Mouse (Mus musculus) hindbrain, embryonic 13.5 days (tissue): ENCODE data around the gene Fgf15. TPM values are rescaled to one million over a fixed set of nuclear protein-coding genes. Genes with fewer than 3 reads are reported as not detected.

ENCODE experiments used
- ATAC-seq: fragments of 200-750 bp; cut with Nextera tagmentation; 2 replicates; pipeline ENCODE4 v1.8.0; 2017; ENCODE audit warnings: moderate TSS enrichment; ENCODE audit not compliant: low FRiP score
- H3K27ac ChIP-seq: fragments of 300-500 bp; sonication (generic); 2 replicates; pipeline ENCODE4 v1.5.1; 2015; ENCODE audit warnings: inconsistent platforms, mild to moderate bottlenecking, moderate library complexity
- H3K27me3 ChIP-seq: fragments of 300-500 bp; sonication (generic); 2 replicates; pipeline ENCODE4 v1.6.1; 2015; ENCODE audit warnings: mild to moderate bottlenecking, inconsistent platforms
- H3K36me3 ChIP-seq: fragments of 300-500 bp; sonication (generic); 2 replicates; pipeline ENCODE4 v1.6.1; 2015; ENCODE audit warnings: mild to moderate bottlenecking, inconsistent platforms
- H3K4me1 ChIP-seq: fragments of 300-500 bp; sonication (generic); replicated peaks from 2 replicates; pipeline ENCODE4 v1.6.1; 2015; ENCODE audit warnings: inconsistent platforms
- H3K4me2 ChIP-seq: fragments of 300-500 bp; sonication (generic); 2 replicates; pipeline ENCODE4 v1.6.1; 2015; ENCODE audit warnings: inconsistent platforms, mild to moderate bottlenecking, moderate library complexity
- H3K4me3 ChIP-seq: fragments of 300-500 bp; sonication (generic); 2 replicates; pipeline ENCODE4 v1.5.1; 2015; ENCODE audit warnings: mild to moderate bottlenecking, inconsistent platforms
- H3K9ac ChIP-seq: fragments of 300-500 bp; sonication (generic); 2 replicates; pipeline ENCODE4 v1.6.1; 2015; ENCODE audit warnings: mild to moderate bottlenecking, inconsistent platforms
- H3K9me3 ChIP-seq: fragments of 300-500 bp; sonication (generic); 2 replicates; pipeline ENCODE4 v1.6.1; 2016; ENCODE audit warnings: inconsistent platforms
- WGBS: fragments of 180-500 bp; shearing (Covaris S2); methylation state at CpG from one replicate; pipeline ENCODE4 v1.1.7; 2015; 5-methylcytosine and 5-hydroxymethylcytosine counted together
- polyA plus RNA-seq: library from polyadenylated mRNA; unstranded; fragments of >200 nt; fragmentation: Nextera tagmentation; extraction: Ambion mirVana; gene quantifications from 2 replicates; pipeline ENCODE4 v1.2.1, GENCODE M21; 2015

Gene Fgf15
- polyA plus RNA-seq, 1 experiment from 2014 or later = 66.5 TPM

DNA sequence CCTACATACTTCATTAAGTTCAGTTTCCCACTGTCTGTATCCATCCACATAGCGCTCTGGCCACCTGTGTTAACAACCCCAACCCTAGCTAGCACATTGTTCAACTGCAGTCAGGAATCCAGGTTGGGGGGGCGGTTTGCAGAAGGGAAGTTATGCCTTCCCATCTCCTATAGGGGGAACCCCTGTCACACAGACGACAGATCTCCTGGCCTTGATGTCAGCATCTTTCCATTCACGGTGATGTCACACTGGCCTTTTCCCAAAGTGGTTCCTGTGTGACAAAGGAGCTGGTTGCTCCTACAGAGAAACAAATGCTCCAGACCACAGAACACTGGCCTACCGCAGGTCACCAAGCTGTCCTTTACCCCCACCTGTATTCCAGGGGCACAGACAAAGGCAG, 39.2 kb downstream of the Fgf15 start:
- H3K9me3 ChIP-seq = no peaks in the 10 kb centered on the region
- H3K27me3 ChIP-seq = peaks cover 29% of the 10 kb centered on the region
- WGBS = 59% methylated on average over 5 of the region's 5 CpGs
- no peak for ATAC-seq
- H3K4me3 ChIP-seq = no peak overlapping the region
- H3K9ac ChIP-seq = peak overlapping the region; percentile 20; the same call in 1 of the 2 replicates
- peaks cover 52% of the 10 kb centered on the region for H3K4me1 ChIP-seq
- no peak overlapping the region for H3K27ac ChIP-seq
- peaks cover 18% of the 10 kb centered on the region for H3K36me3 ChIP-seq
- H3K4me2 ChIP-seq = no peak overlapping the region

DNA sequence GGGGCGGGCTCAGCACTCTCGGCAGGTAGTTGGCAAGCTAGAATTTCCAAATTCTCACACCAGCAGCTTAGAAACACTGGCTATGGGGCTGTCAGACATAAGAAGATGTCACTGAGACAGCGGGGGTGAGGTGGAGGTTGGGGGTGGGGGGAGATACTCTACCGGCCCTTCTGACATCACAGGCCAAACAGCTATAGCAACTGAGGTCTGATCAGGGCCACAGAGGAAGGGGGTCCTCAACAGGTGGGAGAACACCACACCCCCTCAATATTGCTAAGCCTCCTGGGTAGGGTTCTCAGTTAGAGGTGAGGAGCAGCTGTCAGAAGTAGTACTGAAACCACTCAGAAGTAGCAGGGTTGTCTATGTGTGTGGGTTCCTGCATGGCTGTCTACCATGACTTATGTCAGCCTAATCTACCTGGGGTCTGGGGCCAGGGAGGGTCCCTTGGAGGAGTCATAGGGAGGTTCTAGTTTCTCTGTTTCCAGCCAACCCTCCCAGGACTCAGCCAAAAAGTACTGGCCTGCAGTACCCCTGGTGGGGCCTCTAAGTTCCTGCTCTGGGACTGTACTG, 40.1 kb downstream of the Fgf15 start:
- Histone ChIP-seq H3K9me3 (no peaks in the 10 kb centered on the region), H3K4me2 (peak overlapping the region; percentile 91; the same call in 1 of the 2 replicates), H3K36me3 (peaks cover 17% of the 10 kb centered on the region), H3K27ac (no peak overlapping the region), H3K4me3 (no peak overlapping the region), H3K4me1 (peaks cover 57% of the 10 kb centered on the region), H3K9ac (0 out of 2 replicates have a peak overlapping the region, but pooled peaks have one; percentile 20), H3K27me3 (peaks cover 38% of the 10 kb centered on the region)
- 86% methylated on average over 4 of the region's 4 CpGs for WGBS
- ATAC-seq = no peak

DNA sequence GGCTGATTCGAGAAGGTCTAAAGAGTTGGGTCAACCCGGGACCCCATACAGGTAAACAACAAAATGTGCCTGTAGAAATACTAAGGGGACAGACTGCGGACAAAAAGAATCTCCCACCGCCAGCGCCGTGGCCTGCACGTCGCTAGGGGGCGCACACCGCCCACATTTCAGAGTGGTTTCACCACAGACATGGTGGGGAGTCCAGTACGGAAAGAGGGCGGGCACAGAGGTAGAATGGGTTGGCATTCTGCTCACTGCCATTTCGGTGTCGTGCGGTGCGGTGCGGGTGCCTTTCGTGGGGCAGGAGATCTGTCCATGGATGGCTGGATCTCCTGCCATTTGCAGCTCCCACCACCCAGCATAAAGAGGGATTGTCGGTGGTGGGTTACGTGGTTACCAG, 41.2 kb downstream of the Fgf15 start:
- Histone ChIP-seq H3K9me3 (no peaks in the 10 kb centered on the region), H3K4me1 (peaks cover 68% of the 10 kb centered on the region), H3K36me3 (peaks cover 15% of the 10 kb centered on the region), H3K9ac (peak overlapping the region; percentile 75), H3K27me3 (peaks cover 49% of the 10 kb centered on the region), H3K4me3 (peak overlapping the region; percentile 51), H3K4me2 (peak overlapping the region; percentile 91), H3K27ac (no peak overlapping the region)
- WGBS = 3% methylated on average over 20 of the region's 20 CpGs
- ATAC-seq = peak; percentile 25

DNA sequence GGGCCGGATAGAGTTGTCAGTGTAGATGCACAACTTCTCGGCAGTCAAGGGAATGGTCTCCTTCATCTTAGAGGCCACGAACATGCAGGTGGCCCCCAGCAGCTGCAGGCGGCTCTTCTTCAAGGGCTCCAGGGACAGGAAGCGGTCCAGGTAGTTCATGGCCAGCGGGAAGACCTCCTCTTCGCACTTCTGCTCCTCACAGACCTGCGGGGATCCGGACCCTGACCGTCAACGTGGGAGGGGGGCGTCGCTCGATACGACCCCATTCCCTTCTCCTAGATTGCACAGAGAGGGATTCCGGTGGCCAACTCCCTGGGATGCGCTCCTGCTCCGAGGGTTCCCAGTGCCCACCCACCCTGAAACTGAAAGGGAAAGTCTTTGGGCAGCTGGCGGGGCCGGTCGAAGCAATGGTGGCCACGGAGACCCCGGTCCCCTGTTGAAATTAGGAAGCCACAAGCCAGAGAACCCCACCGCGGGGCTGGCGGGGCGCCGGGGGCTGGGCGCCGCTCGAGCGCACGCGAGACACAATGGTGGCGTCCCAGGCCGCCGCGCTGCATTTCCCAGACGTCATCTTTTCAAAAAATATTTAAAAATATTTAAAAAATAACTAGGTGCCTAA, 41.7 kb downstream of the Fgf15 start:
- Histone ChIP-seq H3K4me1 (peaks cover 74% of the 10 kb centered on the region), H3K4me2 (peak overlapping the region; percentile 91), H3K9me3 (no peaks in the 10 kb centered on the region), H3K4me3 (peak overlapping the region; percentile 51), H3K9ac (peak overlapping the region; percentile 75), H3K27ac (no peak overlapping the region), H3K36me3 (peaks cover 12% of the 10 kb centered on the region), H3K27me3 (peaks cover 54% of the 10 kb centered on the region)
- no peak for ATAC-seq
- under 1% methylated on average over 39 of the region's 39 CpGs for WGBS

DNA sequence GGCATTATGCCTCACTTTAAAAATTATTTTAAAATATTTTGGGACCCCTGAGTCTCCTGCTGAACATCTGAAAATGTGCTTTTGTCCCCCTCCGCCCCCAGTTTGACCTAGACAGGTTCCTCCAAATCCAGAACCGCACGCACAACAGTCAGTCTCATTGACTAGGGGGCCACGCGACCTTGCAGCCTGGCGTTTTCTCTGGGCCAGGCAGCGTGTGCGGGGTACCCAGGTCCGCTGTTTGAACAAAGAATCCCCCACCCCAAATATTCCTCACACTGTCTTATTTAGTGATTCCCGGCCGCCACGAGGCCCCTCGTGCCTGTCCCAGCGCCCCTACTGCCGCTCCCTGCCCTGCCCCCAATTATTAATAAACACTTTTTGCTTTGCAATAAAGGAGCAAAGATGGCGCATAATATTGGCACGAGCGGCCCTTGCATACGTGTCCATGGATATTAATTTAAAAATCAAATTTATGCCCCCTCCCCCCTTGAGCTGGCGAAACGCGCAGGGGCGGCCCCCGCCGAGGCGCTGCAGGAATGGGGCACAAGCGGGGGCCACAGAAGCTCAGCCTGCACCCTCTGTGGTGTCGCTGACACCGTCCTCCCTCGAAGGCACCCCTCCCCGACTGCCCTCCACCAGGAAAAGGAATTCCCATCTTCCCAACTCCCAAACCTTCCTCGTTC, 42.5 kb downstream of the Fgf15 start:
- Histone ChIP-seq H3K27ac (peak overlapping the region; percentile 67), H3K9me3 (no peaks in the 10 kb centered on the region), H3K4me3 (peak overlapping the region; percentile 51), H3K27me3 (peaks cover 62% of the 10 kb centered on the region), H3K36me3 (0 out of 2 replicates have a peak, but pooled peaks cover 5% of the 10 kb centered on the region), H3K4me2 (peak overlapping the region; percentile 91), H3K4me1 (peaks cover 81% of the 10 kb centered on the region), H3K9ac (peak overlapping the region; percentile 75)
- under 1% methylated on average over 32 of the region's 32 CpGs for WGBS
- ATAC-seq = no peak

DNA sequence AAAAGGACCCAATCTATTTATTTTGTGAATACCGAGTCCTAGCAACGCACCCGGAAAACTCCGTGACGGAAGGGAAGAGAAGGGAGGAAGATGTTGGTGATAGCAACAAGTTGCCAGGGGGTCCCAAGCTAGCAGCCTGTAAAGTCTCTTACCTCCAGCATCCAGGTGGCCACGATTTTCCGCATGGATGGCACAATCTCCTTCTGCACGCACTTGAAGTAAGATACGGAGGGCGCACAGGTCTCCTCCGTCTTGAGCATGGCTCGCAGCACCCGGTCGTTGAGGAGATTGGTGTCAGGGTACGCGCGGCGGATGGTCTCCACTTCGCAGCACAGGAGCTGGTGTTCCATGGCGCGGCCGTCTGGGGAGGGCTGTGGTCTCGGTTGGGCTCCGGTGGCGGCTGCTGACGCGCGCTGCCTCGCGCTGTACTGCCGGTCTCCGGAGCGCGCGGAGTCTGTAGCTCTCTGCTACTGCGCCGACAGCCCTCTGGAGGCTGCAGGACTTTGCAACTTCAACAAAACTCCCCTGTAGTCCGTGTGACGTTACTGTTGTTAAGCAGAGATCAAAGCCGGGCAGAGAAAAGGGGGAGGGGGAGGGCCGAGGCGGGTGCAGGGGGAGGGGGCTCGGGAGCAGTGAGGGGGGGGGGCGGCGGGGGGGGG, 43.1 kb downstream of the Fgf15 start, which contains the start of gene Ccnd1:
Ccnd1 (minus strand) TSS at position 582 of the 659 bp plus-strand sequence.
- no peaks in the 10 kb centered on the region for H3K9me3 ChIP-seq
- ATAC-seq = peak; percentile 40
- peak within 1 kb of the TSS; percentile 51 for H3K4me3 ChIP-seq
- peaks cover 68% of the 10 kb centered on the region for H3K27me3 ChIP-seq
- H3K4me1 ChIP-seq = peaks cover 81% of the 10 kb centered on the region
- under 1% methylated on average over 40 of the region's 45 CpGs for WGBS
- H3K27ac ChIP-seq = peak within 1 kb of the TSS; percentile 67
- peak within 1 kb of the TSS; percentile 91 for H3K4me2 ChIP-seq
- no peaks in the 10 kb centered on the region for H3K36me3 ChIP-seq
- peak within 1 kb of the TSS; percentile 75 for H3K9ac ChIP-seq

DNA sequence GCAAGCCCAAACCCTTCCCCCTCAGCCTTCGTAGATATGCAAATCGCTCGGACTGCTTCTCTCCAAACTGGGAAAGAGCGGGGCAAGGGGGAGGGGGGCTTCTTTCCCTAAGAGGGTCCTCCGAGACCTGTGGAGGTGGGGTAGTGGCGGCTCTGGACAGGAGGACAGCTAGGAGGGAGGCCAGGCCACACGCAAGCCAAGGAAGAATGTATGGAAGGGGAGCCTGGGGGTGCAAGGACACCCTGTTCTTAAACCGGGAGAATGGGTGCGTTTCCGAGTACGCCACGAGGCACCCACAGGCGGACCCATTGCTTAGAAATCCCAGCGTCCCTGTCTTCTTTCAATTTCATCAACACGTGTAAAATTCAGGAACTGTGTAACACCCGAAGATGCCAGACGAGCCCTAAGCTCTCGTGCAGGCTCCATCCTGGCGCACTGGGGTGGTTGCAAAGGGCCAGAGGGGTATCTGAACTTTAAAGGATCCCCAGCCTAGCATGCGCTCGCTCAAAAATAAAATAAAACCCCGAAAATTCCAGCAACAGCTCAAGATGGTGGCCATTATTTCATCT, 43.8 kb downstream of the Fgf15 start:
- Histone ChIP-seq H3K4me3 (peak overlapping the region; percentile 51), H3K36me3 (no peaks in the 10 kb centered on the region), H3K4me1 (peaks cover 81% of the 10 kb centered on the region), H3K27me3 (peaks cover 74% of the 10 kb centered on the region), H3K9me3 (no peaks in the 10 kb centered on the region), H3K9ac (0 out of 2 replicates have a peak overlapping the region, but pooled peaks have one; percentile 1), H3K4me2 (peak overlapping the region; percentile 91), H3K27ac (peak overlapping the region; percentile 52; the same call in 1 of the 2 replicates)
- no peak for ATAC-seq
- WGBS = 0% methylated on average over 22 of the region's 22 CpGs

DNA sequence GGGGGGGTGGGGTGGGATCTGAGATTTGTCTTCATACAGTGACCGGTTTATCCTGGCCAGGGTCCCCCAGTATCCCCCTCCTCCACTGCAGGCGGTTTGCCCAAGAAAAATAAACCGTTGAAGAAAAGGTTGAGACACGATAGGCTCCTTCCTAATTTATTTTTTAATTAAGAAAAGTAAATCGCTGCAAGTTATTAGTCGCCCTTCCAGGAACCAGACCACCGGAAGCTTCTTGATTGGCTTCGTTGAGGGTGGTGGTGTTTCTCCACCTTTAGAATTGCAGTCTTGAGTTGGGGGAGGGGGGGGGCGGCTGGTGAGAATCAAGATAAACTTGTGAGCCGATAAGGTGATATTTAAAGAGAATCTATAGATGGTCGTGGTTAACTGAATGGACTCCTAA, 44.3 kb downstream of the Fgf15 start:
- Histone ChIP-seq H3K27ac (no peak overlapping the region), H3K4me2 (peak overlapping the region; percentile 91), H3K9me3 (no peaks in the 10 kb centered on the region), H3K4me3 (peak overlapping the region; percentile 51; the same call in 1 of the 2 replicates), H3K9ac (no peak overlapping the region; the same call in 1 of the 2 replicates), H3K27me3 (peaks cover 76% of the 10 kb centered on the region), H3K36me3 (no peaks in the 10 kb centered on the region), H3K4me1 (peaks cover 79% of the 10 kb centered on the region)
- under 1% methylated on average over 11 of the region's 11 CpGs for WGBS
- no peak for ATAC-seq

DNA sequence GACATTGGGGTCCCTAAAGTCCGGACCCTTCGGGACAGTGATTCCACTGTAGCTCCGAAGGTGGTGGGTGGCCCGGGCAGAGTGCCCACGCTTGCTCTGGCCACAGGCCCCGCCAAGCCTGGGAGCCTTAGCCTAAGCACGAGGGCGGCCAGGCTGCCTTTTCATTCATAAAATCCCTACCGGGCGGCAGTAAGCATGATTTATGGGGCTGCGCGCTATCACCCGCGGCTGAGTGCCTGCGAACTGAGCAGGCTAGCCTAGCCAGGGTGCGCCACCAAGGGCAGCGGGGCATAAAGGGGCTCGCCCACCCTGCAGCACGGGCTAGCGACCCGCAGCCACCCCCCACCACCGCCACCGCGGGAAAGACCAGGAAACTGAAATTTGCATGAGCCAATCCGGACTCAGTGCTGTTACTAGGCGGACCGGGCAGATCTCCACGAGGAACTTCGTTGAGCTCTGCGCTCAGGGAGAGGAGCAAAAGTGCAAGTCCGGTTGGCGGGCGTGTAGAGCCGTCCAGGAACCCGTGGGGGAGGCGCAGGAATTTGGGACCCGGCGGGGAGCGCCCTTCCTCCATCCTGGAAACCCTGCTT, 45.0 kb downstream of the Fgf15 start:
- Histone ChIP-seq H3K9ac (peak overlapping the region; percentile 60), H3K27me3 (peaks cover 76% of the 10 kb centered on the region), H3K4me1 (peaks cover 72% of the 10 kb centered on the region), H3K9me3 (no peaks in the 10 kb centered on the region), H3K4me3 (peak overlapping the region; percentile 46), H3K36me3 (no peaks in the 10 kb centered on the region), H3K27ac (peak overlapping the region; percentile 73), H3K4me2 (peak overlapping the region; percentile 91)
- ATAC-seq = peak; percentile 44
- WGBS = under 1% methylated on average over 38 of the region's 39 CpGs

DNA sequence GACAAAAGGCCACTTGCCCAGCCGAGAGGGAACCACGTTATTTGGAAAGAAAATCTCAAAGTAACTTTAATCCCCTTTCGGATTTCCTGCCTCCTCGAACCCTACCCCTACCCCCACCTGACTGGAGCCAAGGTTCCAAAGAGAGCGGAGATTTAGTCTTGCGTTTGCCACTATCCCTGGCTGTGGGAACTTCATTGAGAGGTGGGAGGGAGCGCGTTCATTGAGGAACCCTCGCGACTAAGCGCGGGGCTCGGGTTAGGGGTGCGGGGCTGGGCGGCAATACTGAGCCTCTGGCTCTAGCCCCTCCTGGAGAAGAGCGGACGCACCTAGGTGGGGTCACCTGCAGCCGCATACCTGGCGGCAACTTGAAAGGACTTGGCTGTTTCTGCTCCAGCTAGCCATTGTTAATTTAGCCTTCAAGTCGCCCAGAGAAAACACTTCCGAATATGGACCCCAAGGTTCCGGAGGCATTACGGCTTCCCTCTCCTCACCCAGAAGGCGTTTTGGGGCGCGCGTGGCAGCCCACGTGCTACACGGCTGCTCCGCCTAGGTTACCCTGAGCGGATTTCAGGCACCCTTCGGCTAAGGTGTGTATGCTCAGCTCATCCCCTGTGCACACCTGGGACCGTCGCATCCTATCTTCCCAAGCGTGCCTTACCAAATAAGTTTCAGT, 45.9 kb downstream of the Fgf15 start:
- under 1% methylated on average over 35 of the region's 35 CpGs for WGBS
- Histone ChIP-seq H3K36me3 (no peaks in the 10 kb centered on the region), H3K9me3 (no peaks in the 10 kb centered on the region), H3K4me1 (peaks cover 64% of the 10 kb centered on the region), H3K27ac (0 out of 2 replicates have a peak overlapping the region, but pooled peaks have one; percentile 12), H3K27me3 (peaks cover 76% of the 10 kb centered on the region), H3K4me2 (peak overlapping the region; percentile 91), H3K9ac (peak overlapping the region; percentile 66; the same call in 1 of the 2 replicates), H3K4me3 (peak overlapping the region; percentile 46)
- no peak for ATAC-seq

DNA sequence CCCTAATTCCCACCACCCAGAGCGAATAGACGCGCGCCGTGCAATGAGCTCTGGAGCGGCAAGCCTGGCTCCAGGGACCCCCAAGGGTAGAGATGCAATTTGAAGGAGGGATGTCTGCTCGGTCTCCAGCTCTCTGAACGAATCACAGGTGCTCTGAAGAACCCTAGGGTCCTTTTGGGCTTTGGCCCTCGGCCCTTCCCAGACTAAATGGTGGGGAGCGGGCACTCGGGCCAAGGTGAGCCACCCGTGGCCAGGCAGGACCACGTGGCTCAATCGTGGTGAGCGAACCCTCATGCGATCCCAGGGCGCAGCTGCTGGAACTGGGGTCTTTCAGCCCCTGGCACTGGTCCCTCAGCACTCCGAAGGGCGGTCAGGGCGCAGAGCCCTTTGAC, 46.4 kb downstream of the Fgf15 start:
- H3K27ac ChIP-seq = no peak overlapping the region
- ATAC-seq = peak; percentile 18; the same call in 1 of the 2 replicates

More for the DNA sequence above, 46.4 kb downstream of the Fgf15 start:
- Histone ChIP-seq H3K9ac (peak overlapping the region; percentile 66), H3K4me2 (peak overlapping the region; percentile 91), H3K27me3 (peaks cover 74% of the 10 kb centered on the region), H3K36me3 (no peaks in the 10 kb centered on the region), H3K4me3 (peak overlapping the region; percentile 46), H3K9me3 (no peaks in the 10 kb centered on the region), H3K4me1 (peaks cover 60% of the 10 kb centered on the region)
- WGBS = 1% methylated on average over 20 of the region's 20 CpGs
